Mouse (Mus musculus): ENCODE measurements around the gene Spsb3. TPM values are rescaled to one million over a fixed set of nuclear protein-coding genes. Genes with fewer than 3 reads are reported as not detected.

The Spsb3 gene
- polyA plus RNA-seq (2012; rRNA removed) = 76.9 and 112 TPM in 2 replicates

DNA sequence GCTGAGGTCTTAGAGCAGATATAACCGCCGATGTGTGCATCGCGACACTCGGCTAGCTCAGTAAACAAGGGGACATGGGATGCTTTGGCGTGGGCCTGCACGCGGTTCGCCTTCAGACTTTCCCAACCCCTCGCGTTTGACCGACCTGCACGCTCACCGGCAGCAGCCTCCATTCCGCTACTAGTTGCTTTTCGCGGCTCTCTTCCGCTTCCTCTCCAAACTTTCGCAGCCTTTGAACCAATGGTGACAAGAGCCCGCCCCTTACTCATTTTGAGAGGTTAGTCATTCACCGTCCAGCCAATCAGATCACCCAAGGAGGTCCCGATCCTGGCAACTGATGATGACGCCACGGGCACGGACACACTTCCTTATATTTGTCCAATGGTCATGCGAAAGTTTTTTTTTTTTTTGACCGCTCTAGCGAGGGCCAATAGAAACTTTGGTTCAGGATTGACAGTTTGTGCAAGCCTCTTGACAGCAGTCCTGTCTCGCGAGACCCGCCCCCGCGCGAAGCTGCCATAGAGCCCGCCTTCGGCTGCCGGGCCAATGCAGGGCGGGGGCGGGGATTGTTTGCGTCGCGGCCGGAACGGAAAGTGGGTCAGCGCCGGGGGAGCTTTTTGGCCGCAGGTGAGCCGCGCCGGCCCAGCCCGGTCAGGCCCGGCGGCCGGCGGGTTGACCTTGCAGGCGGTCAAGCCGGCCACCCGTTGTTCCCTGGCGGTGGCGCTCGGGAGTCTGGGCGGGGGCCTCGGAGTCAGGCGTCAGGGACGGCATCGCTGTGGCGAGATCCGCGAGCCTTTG, at the start of gene Spsb3, which contains the start of gene Nubp2:
Spsb3 (plus strand) TSS at position 510 of the 798 bp plus-strand sequence.
Nubp2 (minus strand) TSS at position 216 of the 798 bp plus-strand sequence.
- 1% methylated on average over 69 of the region's 69 CpGs for WGBS
- peak within 1 kb of the TSS; percentile 76 for H3K27ac ChIP-seq (ENCODE audit: insufficient read depth, low read length)
- peaks cover 19% of the 10 kb centered on the region for H3K36me3 ChIP-seq (ENCODE audit: control insufficient read depth, insufficient read depth, low read length)
- TF ChIP-seq POLR2A (IDR thresholded peaks at IDR 0.05; ENCODE audit: low read depth, low read length) (peak; percentile 82), CTCF (IDR thresholded peaks at IDR 0.05; ENCODE audit: extremely low read depth, insufficient read depth, insufficient read length, insufficient replicate concordance) (no peak)
- peak; percentile 98 to 100 for DNase-seq (ENCODE audit: low read depth in 1 of 2, low spot score in 2 of 2)
- H3K4me1 ChIP-seq (ENCODE audit: control insufficient read depth, insufficient read depth, insufficient read length) = peaks cover 13% of the 10 kb centered on the region
- peak within 1 kb of the TSS; percentile 88 for H3K4me3 ChIP-seq (ENCODE audit: extremely low read depth, insufficient read depth, insufficient read length)
- H3K27me3 ChIP-seq (ENCODE audit: control insufficient read depth, insufficient read depth, low read length) = no peaks in the 10 kb centered on the region

DNA sequence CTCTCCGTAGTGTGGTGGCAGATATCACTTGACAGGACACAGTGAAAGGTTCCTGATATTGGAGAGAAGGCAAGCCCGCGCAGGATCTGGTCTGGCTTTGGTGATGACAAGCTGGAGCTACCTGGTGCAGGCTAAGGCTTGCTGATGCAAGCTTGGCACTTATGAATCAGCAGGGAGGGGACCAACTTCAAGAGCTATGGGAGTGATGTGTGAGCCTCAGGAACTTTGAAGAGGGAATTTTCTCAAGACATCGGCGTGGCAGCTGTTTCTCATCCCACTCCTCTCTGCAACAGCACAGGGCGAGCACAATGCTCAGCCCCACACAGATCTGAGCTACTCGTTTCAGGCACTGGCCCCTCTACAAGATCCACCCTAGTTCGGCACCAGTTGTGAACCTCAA, 46.6 kb upstream of the Spsb3 start, which contains the start of gene Hagh:
Hagh (plus strand) TSS at position 302 of the 400 bp plus-strand sequence.
- no peak for DNase-seq (ENCODE audit: low read depth in 1 of 2, low spot score in 2 of 2)
- Histone ChIP-seq H3K4me3 (ENCODE audit: extremely low read depth, insufficient read depth, insufficient read length) (no peak within 1 kb of the TSS), H3K4me1 (ENCODE audit: control insufficient read depth, insufficient read depth, insufficient read length) (no peaks in the 10 kb centered on the region), H3K27ac (ENCODE audit: insufficient read depth, low read length) (no peak within 1 kb of the TSS), H3K27me3 (ENCODE audit: control insufficient read depth, insufficient read depth, low read length) (peaks cover 1% of the 10 kb centered on the region), H3K36me3 (ENCODE audit: control insufficient read depth, insufficient read depth, low read length) (no peaks in the 10 kb centered on the region)
- whole genome bisulfite sequencing = 74% methylated on average over 8 of the region's 8 CpGs
- no peak for TF ChIP-seq CTCF (IDR thresholded peaks at IDR 0.05; ENCODE audit: extremely low read depth, insufficient read depth, insufficient read length, insufficient replicate concordance)
- no peak for TF ChIP-seq POLR2A (IDR thresholded peaks at IDR 0.05; ENCODE audit: low read depth, low read length)

DNA sequence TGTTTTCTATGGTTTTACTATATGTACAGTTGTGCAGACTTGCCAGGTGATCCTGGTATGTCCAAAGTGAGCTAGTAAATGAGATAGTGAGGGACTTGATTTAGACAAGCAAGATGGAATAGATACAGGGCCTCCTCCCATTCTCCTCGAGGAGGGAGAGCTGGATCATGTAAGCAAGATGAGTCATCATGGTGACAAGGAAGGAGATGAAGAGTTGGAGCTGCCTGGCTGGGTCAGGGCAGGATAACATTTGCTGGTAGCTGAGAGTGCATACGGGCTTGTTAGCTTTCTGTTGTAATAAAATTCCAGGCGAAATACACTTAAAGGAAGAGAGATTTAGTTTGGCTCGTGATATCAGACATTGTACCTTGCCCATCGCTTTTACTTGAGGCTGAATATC, 46.1 kb upstream of the Spsb3 start:
- no peak overlapping the region for H3K27ac ChIP-seq (ENCODE audit: insufficient read depth, low read length)
- TF ChIP-seq CTCF (IDR thresholded peaks at IDR 0.05; ENCODE audit: extremely low read depth, insufficient read depth, insufficient read length, insufficient replicate concordance) (no peak), POLR2A (IDR thresholded peaks at IDR 0.05; ENCODE audit: low read depth, low read length) (no peak)
- WGBS = 39% methylated on average over 5 of the region's 5 CpGs

GRCm38 (mm10) chr17:24841133-24841532, 45.3 kb upstream of the Spsb3 start:
- Histone ChIP-seq H3K36me3 (ENCODE audit: control insufficient read depth, insufficient read depth, low read length) (no peaks in the 10 kb centered on the region), H3K27me3 (ENCODE audit: control insufficient read depth, insufficient read depth, low read length) (peaks cover 1% of the 10 kb centered on the region), H3K4me3 (ENCODE audit: extremely low read depth, insufficient read depth, insufficient read length) (no peak overlapping the region), H3K4me1 (ENCODE audit: control insufficient read depth, insufficient read depth, insufficient read length) (no peaks in the 10 kb centered on the region), H3K27ac (ENCODE audit: insufficient read depth, low read length) (no peak overlapping the region)
- TF ChIP-seq POLR2A (IDR thresholded peaks at IDR 0.05; ENCODE audit: low read depth, low read length) = no peak
- peak; percentile 51; the same call in 1 of the 2 replicates for TF ChIP-seq CTCF (IDR thresholded peaks at IDR 0.05; ENCODE audit: extremely low read depth, insufficient read depth, insufficient read length, insufficient replicate concordance)
- 62% methylated on average over 4 of the region's 4 CpGs for WGBS
- DNase-seq (ENCODE audit: low read depth in 1 of 2, low spot score in 2 of 2) = peak in 1 of 2 experiments; percentile 30

More for the DNA sequence above, 46.1 kb upstream of the Spsb3 start:
- peaks cover 1% of the 10 kb centered on the region for H3K27me3 ChIP-seq (ENCODE audit: control insufficient read depth, insufficient read depth, low read length)
- no peaks in the 10 kb centered on the region for H3K4me1 ChIP-seq (ENCODE audit: control insufficient read depth, insufficient read depth, insufficient read length)
- no peaks in the 10 kb centered on the region for H3K36me3 ChIP-seq (ENCODE audit: control insufficient read depth, insufficient read depth, low read length)
- DNase-seq (ENCODE audit: low read depth in 1 of 2, low spot score in 2 of 2) = no peak
- no peak overlapping the region for H3K4me3 ChIP-seq (ENCODE audit: extremely low read depth, insufficient read depth, insufficient read length)

DNA sequence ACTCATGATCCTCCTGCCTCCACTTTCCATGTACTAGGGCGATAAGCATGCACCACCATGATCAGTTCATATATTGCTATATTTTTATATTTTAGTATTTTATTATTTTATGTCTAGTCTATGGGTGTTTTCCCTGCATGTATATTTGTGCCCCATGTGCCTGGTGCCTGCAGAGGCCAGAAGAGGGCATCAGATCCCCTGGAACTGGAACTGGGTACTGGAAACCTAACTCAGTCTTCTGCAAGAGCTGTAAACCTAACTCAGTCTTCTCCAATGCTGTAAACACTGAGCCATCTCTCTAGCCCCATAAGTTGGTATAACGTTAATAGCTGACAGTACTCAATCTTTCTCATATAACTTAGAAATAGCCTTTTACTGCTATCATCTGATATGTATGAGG, 43.8 kb upstream of the Spsb3 start:
- no peak overlapping the region for H3K27ac ChIP-seq (ENCODE audit: insufficient read depth, low read length)
- no peaks in the 10 kb centered on the region for H3K4me1 ChIP-seq (ENCODE audit: control insufficient read depth, insufficient read depth, insufficient read length)
- WGBS = 80% methylated on average over 2 of the region's 2 CpGs
- DNase-seq (ENCODE audit: low read depth in 1 of 2, low spot score in 2 of 2) = no peak
- H3K36me3 ChIP-seq (ENCODE audit: control insufficient read depth, insufficient read depth, low read length) = no peaks in the 10 kb centered on the region
- no peak overlapping the region for H3K4me3 ChIP-seq (ENCODE audit: extremely low read depth, insufficient read depth, insufficient read length)
- TF ChIP-seq POLR2A (IDR thresholded peaks at IDR 0.05; ENCODE audit: low read depth, low read length) (no peak), CTCF (IDR thresholded peaks at IDR 0.05; ENCODE audit: extremely low read depth, insufficient read depth, insufficient read length, insufficient replicate concordance) (no peak)
- H3K27me3 ChIP-seq (ENCODE audit: control insufficient read depth, insufficient read depth, low read length) = peaks cover under 1% of the 10 kb centered on the region

GRCm38 (mm10) chr17:24844525-24844924, 41.9 kb upstream of the Spsb3 start:
- Histone ChIP-seq H3K27me3 (ENCODE audit: control insufficient read depth, insufficient read depth, low read length) (no peaks in the 10 kb centered on the region; the same call in 1 of the 2 replicates), H3K27ac (ENCODE audit: insufficient read depth, low read length) (no peak overlapping the region), H3K4me1 (ENCODE audit: control insufficient read depth, insufficient read depth, insufficient read length) (peaks cover 3% of the 10 kb centered on the region; the same call in 1 of the 2 replicates), H3K36me3 (ENCODE audit: control insufficient read depth, insufficient read depth, low read length) (no peaks in the 10 kb centered on the region), H3K4me3 (ENCODE audit: extremely low read depth, insufficient read depth, insufficient read length) (no peak overlapping the region)
- TF ChIP-seq CTCF (IDR thresholded peaks at IDR 0.05; ENCODE audit: extremely low read depth, insufficient read depth, insufficient read length, insufficient replicate concordance) = no peak
- no peak for TF ChIP-seq POLR2A (IDR thresholded peaks at IDR 0.05; ENCODE audit: low read depth, low read length)
- 84% methylated on average over 9 of the region's 9 CpGs for WGBS
- DNase-seq (ENCODE audit: low read depth in 1 of 2, low spot score in 2 of 2) = no peak
